Mouse (Mus musculus) kidney, embryonic 16.5 days (tissue): ENCODE measurements around the gene Zc2hc1c. TPM values are rescaled to one million over a fixed set of nuclear protein-coding genes. Genes with fewer than 3 reads are reported as not detected.

Experiments used
- ATAC-seq: fragments of 200-750 bp; cut with Nextera tagmentation; 2 replicates; pipeline ENCODE4 v1.8.0; 2017; ENCODE audit warnings: moderate TSS enrichment; ENCODE audit not compliant: low FRiP score, low TSS enrichment
- H3K27ac ChIP-seq: fragments of 300-500 bp; sonication (generic); 2 replicates; pipeline ENCODE4 v1.5.1; 2014; ENCODE audit warnings: low read length
- H3K27me3 ChIP-seq: fragments of 300-500 bp; sonication (generic); 2 replicates; pipeline ENCODE4 v1.6.1; 2014; ENCODE audit warnings: low read length, control low read depth, mixed read lengths; ENCODE audit not compliant: insufficient read depth
- H3K36me3 ChIP-seq: fragments of 300-500 bp; sonication (generic); 2 replicates; pipeline ENCODE4 v1.6.1; 2014; ENCODE audit warnings: low read length, control low read depth, mixed read lengths; ENCODE audit not compliant: insufficient read depth
- H3K4me1 ChIP-seq: fragments of 300-500 bp; sonication (generic); 2 replicates; pipeline ENCODE4 v1.6.1; 2014; ENCODE audit warnings: low read length, control low read depth, mixed read lengths; ENCODE audit not compliant: insufficient read depth
- H3K4me2 ChIP-seq: fragments of 300-500 bp; sonication (generic); replicated peaks from 2 replicates; pipeline ENCODE4 v1.6.1; 2014; ENCODE audit warnings: low read depth, low read length
- H3K4me3 ChIP-seq: fragments of 300-500 bp; sonication (generic); 2 replicates; pipeline ENCODE4 v1.5.1; 2014; ENCODE audit warnings: mild to moderate bottlenecking, low read length
- H3K9ac ChIP-seq: fragments of 300-500 bp; sonication (generic); replicated peaks from 2 replicates; pipeline ENCODE4 v1.6.1; 2014; ENCODE audit warnings: low read length
- H3K9me3 ChIP-seq: fragments of 300-500 bp; sonication (generic); 2 replicates; pipeline ENCODE4 v1.6.1; 2016; ENCODE audit warnings: low read length, control low read depth
- WGBS: fragments of 180-500 bp; shearing (Covaris S2); extraction: QIAGEN DNeasy Blood & Tissue Kit; methylation state at CpG from one replicate; pipeline ENCODE4 v1.1.7; 2014; 5-methylcytosine and 5-hydroxymethylcytosine counted together
- polyA plus RNA-seq: library from polyadenylated mRNA; unstranded; fragments of >200 nt; fragmentation: Nextera tagmentation; extraction: Ambion mirVana; gene quantifications from 2 replicates; pipeline ENCODE4 v1.2.1, GENCODE M21; 2015

Zc2hc1c gene
- polyA plus RNA-seq, 1 experiment from 2014 or later: 4.4 TPM

DNA sequence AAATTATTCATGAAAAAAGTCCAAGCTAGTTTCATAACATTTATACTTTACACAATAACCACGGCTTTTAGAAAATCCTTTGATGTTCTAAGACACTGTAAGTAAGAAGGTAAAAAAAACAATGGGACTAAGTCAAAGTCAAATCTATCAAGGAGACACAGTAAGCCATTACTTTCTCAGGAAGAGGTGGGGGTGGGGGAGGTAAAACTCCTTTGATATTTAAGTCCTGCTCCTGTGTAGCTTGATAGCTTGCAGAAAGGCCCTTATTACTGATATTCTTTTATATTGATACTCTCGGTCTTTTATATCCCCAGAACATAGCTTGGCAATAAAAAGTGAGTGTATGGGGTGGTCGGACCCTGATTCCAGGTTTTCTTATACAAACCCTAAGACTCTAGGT is 18.6 kb upstream of the Zc2hc1c start:
- Histone ChIP-seq H3K4me3 (peak overlapping the region; percentile 55), H3K9ac (peak overlapping the region; percentile 76), H3K27me3 (no peaks in the 10 kb centered on the region), H3K36me3 (peaks cover 3% of the 10 kb centered on the region), H3K27ac (peak overlapping the region; percentile 75), H3K4me2 (peak overlapping the region; percentile 65), H3K9me3 (no peaks in the 10 kb centered on the region), H3K4me1 (peaks cover 24% of the 10 kb centered on the region)
- ATAC-seq: no peak
- WGBS: 22% methylated on average over 3 of the region's 3 CpGs

DNA sequence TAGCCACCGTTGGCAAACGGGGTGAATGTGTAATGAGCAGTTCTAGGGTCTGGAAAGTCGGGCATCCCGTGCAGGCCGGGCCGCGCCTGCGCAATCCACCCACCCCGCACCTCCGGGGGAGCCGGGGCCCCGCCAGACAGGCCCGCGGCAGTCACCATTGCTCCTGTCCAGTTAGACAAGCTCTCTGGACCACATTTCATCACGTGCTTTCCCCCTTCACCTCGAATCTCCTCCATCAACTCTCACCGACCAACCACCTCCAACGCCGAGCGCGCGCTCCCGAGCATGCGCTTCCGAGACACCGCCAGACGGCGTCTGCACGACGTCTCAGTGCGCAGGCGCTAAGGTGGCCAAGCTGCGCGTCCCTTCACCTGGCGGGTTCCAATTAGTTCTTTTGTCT is 18.1 kb upstream of the Zc2hc1c start, which contains the start of gene Mlh3:
Mlh3 (minus strand) TSS at position 281 of the 400 bp plus-strand sequence.
- Histone ChIP-seq H3K36me3 (peaks cover 7% of the 10 kb centered on the region), H3K9me3 (no peaks in the 10 kb centered on the region), H3K4me2 (peak within 1 kb of the TSS; percentile 65), H3K27me3 (no peaks in the 10 kb centered on the region), H3K4me3 (peak within 1 kb of the TSS; percentile 55), H3K4me1 (peaks cover 20% of the 10 kb centered on the region), H3K27ac (peak within 1 kb of the TSS; percentile 75), H3K9ac (peak within 1 kb of the TSS; percentile 76)
- WGBS: under 1% methylated on average over 35 of the region's 35 CpGs
- peak; percentile 87 for ATAC-seq

DNA sequence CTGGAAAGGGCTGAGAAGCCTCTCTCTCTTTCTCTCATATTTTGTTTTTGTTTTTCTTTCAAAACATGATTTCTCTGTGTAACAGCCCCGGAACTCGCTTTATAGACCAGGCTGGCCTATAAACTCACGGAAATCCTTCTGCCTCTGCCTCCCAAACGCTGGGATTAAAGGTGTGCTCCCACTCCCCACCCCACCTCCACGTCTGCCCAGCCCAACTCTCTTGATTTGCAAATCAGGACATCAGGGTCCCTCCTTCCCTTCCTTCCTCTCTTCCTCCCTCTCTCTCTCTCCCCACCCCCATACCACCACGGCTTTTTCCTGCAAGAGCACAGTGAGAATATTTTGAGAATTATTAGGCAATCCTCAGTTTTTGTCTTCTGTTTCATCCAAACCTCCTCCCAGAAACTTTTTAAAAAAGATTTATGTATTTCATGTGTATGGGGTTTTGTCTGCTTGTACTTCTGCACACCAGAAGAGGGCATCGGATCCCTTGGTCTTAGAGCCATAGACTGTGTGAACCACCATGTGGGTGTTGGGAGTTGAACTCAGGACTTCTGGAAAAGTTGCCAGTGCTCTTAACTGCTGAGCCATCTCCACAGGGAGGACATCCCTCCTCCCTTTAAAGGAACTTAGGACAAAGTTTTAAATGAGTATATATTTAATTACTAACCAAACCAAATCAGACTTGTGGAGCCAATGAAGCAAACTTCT is 17.1 kb upstream of the Zc2hc1c start:
- Histone ChIP-seq H3K27ac (0 out of 2 replicates have a peak overlapping the region, but pooled peaks have one; percentile 4), H3K36me3 (peaks cover 10% of the 10 kb centered on the region), H3K4me2 (no peak overlapping the region), H3K4me3 (no peak overlapping the region), H3K27me3 (no peaks in the 10 kb centered on the region), H3K9me3 (no peaks in the 10 kb centered on the region), H3K9ac (no peak overlapping the region), H3K4me1 (peaks cover 23% of the 10 kb centered on the region)
- ATAC-seq: no peak
- WGBS: 83% methylated on average over 7 of the region's 7 CpGs

DNA sequence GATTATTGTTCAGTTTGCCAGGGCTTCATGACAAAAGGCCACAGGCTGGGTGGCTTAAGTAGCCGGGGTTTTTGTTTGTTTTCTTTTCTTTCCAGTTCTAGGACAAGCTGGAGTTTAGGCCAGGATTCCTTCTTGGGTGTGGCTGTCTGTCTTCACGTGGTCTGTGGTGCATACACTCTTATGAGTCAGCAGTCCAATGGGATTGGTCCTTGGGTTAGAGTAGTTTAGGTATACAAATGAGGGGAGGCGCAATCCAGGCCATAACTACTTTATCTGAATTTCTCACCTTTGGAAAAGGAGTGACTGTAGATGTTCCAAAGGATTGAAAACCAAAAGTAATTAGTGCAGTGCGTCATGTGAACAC is 16.6 kb upstream of the Zc2hc1c start:
- H3K9me3 ChIP-seq: no peaks in the 10 kb centered on the region
- H3K27ac ChIP-seq: 0 out of 2 replicates have a peak overlapping the region, but pooled peaks have one; percentile 4
- H3K4me1 ChIP-seq: peaks cover 24% of the 10 kb centered on the region
- no peaks in the 10 kb centered on the region for H3K27me3 ChIP-seq
- WGBS: 57% methylated on average over 4 of the region's 4 CpGs
- no peak for ATAC-seq
- no peak overlapping the region for H3K9ac ChIP-seq
- H3K36me3 ChIP-seq: peaks cover 14% of the 10 kb centered on the region
- no peak overlapping the region for H3K4me3 ChIP-seq
- no peak overlapping the region for H3K4me2 ChIP-seq

DNA sequence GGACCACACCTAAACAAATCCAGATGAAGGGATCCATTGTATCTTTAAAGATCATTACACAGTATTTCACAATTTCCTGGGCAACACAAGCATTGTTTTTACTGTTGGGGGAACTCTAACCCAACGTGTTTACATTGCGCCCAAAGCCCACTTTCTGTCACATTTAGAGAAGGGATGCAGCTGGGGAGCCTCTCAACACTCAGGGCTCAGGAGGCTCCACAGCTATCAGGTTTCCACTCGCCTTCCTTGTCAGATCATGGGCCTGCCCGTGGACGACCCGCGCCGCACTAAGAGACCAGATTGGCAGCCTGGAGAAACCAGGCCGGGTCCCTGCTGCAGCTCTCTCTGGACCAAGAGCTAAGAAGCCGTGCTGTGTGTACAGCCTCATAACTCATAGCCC is 14.9 kb upstream of the Zc2hc1c start:
- ATAC-seq: peak; percentile 78
- peak overlapping the region; percentile 74 for H3K27ac ChIP-seq
- no peaks in the 10 kb centered on the region for H3K9me3 ChIP-seq
- no peak overlapping the region for H3K4me3 ChIP-seq
- H3K9ac ChIP-seq: no peak overlapping the region; the same call in 1 of the 2 replicates
- no peaks in the 10 kb centered on the region for H3K27me3 ChIP-seq
- 22% methylated on average over 10 of the region's 10 CpGs for WGBS
- peaks cover 24% of the 10 kb centered on the region for H3K4me1 ChIP-seq
- peaks cover 14% of the 10 kb centered on the region for H3K36me3 ChIP-seq
- H3K4me2 ChIP-seq: no peak overlapping the region

DNA sequence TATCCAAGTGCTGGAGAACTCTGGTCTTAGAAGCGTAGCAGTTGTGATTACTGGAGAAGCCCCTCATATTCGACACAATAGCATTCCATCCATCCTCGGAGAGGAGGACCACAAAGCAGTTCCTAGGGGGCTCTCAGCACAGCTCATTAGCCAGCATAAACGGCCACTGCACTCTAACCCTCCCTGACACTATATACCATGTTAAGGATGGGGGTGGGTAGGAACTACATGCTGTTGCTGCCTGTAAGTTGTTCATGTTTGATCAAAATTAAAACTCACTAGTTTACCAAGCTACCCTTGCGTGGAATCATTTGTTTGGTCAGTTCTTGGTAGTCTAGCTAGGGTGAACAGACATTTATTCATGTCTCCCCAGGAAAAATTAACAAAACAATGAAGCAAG is 12.1 kb upstream of the Zc2hc1c start:
- no peak overlapping the region for H3K27ac ChIP-seq
- H3K9me3 ChIP-seq: no peaks in the 10 kb centered on the region
- peaks cover 14% of the 10 kb centered on the region for H3K36me3 ChIP-seq
- no peak overlapping the region for H3K9ac ChIP-seq
- H3K4me2 ChIP-seq: no peak overlapping the region
- H3K27me3 ChIP-seq: no peaks in the 10 kb centered on the region
- no peak for ATAC-seq
- no peak overlapping the region for H3K4me3 ChIP-seq
- 54% methylated on average over 5 of the region's 5 CpGs for WGBS
- H3K4me1 ChIP-seq: peaks cover 22% of the 10 kb centered on the region

DNA sequence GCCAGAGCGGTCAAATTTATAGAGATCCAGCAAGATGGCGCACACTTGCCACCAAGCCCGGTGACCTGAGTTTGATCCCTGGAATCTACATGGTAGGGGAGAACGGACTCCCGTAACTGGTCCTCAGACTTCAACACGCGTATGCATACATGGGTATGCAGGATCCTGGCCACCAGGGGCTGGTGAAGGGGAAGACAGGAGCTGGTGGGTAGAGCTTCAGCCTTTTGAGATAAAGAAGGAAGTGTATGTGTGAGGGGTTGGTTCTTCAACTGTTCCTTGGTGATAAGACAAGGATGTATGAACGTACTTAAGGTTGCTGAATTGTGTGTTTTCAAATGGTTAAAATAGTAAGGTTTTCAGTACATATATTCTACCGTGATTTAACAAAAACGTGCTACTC is 9.5 kb upstream of the Zc2hc1c start:
- Histone ChIP-seq H3K4me2 (no peak overlapping the region), H3K27me3 (no peaks in the 10 kb centered on the region), H3K9ac (no peak overlapping the region), H3K4me1 (peaks cover 8% of the 10 kb centered on the region), H3K36me3 (peaks cover 14% of the 10 kb centered on the region), H3K4me3 (no peak overlapping the region), H3K27ac (no peak overlapping the region), H3K9me3 (no peaks in the 10 kb centered on the region)
- WGBS: 95% methylated on average over 10 of the region's 10 CpGs
- no peak for ATAC-seq

DNA sequence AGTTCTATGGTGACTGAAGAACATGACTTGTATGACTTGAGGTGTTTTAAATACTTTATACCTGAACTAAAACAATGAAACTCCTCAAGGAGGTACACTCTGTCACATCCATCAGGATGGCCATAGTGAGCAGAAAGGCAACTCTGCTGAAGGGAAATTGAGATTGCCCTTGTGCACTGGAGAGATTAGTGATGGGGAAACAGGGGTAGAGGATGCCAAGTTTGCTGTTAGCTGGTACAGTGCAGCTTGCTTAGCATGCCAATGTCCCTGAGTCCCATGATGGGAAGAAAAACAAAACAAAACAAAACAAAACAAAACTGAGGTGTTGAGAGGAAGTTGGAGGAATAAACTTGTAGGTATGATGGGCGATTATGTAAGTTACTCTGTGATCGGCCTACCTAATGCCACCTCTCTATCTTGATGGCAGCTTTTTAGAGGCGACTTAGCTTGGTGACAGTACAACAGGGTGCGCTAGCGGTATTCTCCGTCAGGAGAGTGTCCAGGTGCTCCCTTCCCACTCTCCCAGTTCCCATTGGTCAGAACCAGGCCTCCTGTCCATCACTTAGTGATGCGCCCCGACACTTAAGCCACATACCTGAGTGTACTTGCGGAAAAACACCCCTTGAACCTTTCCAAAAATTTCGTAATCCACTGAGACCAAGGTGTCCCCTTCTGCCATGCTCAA is 8.9 kb upstream of the Zc2hc1c start:
- peak overlapping the region; percentile 93 for H3K9ac ChIP-seq
- peak overlapping the region; percentile 92 for H3K4me2 ChIP-seq
- peak overlapping the region; percentile 91 for H3K4me3 ChIP-seq
- H3K36me3 ChIP-seq: peaks cover 13% of the 10 kb centered on the region
- ATAC-seq: peak; percentile 40
- no peaks in the 10 kb centered on the region for H3K27me3 ChIP-seq
- H3K27ac ChIP-seq: peak overlapping the region; percentile 85
- peaks cover 8% of the 10 kb centered on the region for H3K4me1 ChIP-seq
- WGBS: 7% methylated on average over 10 of the region's 10 CpGs
- H3K9me3 ChIP-seq: no peaks in the 10 kb centered on the region

DNA sequence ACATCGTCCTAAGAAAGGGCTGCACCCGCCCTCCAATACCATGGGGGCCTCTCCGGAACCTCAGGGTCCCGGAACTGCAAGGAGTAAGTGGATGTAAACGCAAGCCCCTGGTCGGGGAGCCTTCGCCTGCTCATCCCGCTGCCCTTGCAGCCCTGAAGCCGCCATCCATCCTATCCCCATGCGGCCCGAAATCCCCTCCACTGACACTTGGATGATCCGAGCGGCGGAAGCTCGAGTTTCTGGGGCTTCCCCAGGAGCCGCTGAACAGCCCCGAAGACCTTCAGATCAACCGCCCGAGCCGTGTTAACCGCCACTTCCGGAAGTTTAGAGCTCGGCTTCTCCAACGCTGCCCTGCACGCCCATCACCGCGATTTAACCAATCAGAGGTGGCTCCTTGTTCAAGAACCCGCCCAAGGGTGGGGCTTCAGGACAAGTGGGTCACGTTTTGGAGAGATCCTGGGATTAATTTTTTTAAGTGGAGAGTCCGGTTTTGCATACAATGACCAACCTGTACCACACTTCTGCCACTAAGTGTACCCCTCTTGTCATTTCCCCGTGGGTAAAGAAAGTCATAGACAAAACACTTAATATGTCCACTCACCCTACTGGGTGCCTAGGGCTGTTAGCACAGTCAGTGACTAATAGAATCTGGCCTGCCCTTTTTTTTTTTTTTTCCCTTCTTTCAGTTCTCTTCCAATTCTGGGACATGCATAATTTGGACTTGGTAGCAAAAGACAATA is 8.1 kb upstream of the Zc2hc1c start:
- Histone ChIP-seq H3K9ac (peak overlapping the region; percentile 93), H3K27me3 (no peaks in the 10 kb centered on the region), H3K4me1 (peaks cover 8% of the 10 kb centered on the region), H3K36me3 (0 out of 2 replicates have a peak, but pooled peaks cover 7% of the 10 kb centered on the region), H3K27ac (peak overlapping the region; percentile 85), H3K4me2 (peak overlapping the region; percentile 92), H3K4me3 (peak overlapping the region; percentile 91), H3K9me3 (no peaks in the 10 kb centered on the region)
- under 1% methylated on average over 31 of the region's 31 CpGs for WGBS
- ATAC-seq: peak; percentile 98
